In genomic region chr6:52171331-52171730, GRCm38 (mm10) we compare ENCODE assay signal across 10 mouse cellular contexts. TPM values are rescaled to one million over a fixed set of nuclear protein-coding genes. Genes with fewer than 3 reads are reported as not detected.
DNase-seq lines count a peak whose midpoint lies in the region; ATAC-seq and TF ChIP-seq lines count a peak whose summit lies in the region.
"Had no signal": no experiment of that assay in that cellular context is flagged by ENCODE, and none has a peak within 500 bp of the region (broad histone marks: within the 10 kb centered on the region; RNA-seq: fewer than 3 reads in every experiment).

No protein-coding gene starts in this region.

- DNase-seq in kidney, postnatal 25 days, result no peak
- DNase-seq in kidney, postnatal 14 days, result peak; percentile 29
- no peak for DNase-seq in layer of hippocampus, postnatal 10 days (ENCODE audit: low spot score in 2 of 2)
- no peak for DNase-seq in right cerebral cortex, adult 18-20 months
- no peak for DNase-seq in layer of hippocampus, postnatal 25 days (ENCODE audit: extremely low spot score in 1 of 2, low spot score in 1 of 2)

- H3K9ac ChIP-seq in kidney, embryonic 15.5 days, result 0 out of 2 replicates have a peak overlapping the region, but pooled peaks have one; percentile 45
- H3K9ac ChIP-seq in embryonic facial prominence, embryonic 12.5 days, result no peak overlapping the region

- H3K4me1 ChIP-seq in kidney, embryonic 15.5 days, result peaks cover 83% of the 10 kb centered on the region
- H3K4me1 ChIP-seq in embryonic facial prominence, embryonic 12.5 days, result peaks cover 7% of the 10 kb centered on the region; the same call in 1 of the 2 replicates
- peaks cover 10% of the 10 kb centered on the region; the same call in 1 of the 2 replicates for H3K4me1 ChIP-seq in small intestine, adult 2 months (ENCODE audit: control insufficient read depth, insufficient read depth, insufficient read length, low read length)

- ATAC-seq in kidney, embryonic 15.5 days (replicated peaks; ENCODE audit: low FRiP score), result no peak
- ATAC-seq in embryonic facial prominence, embryonic 12.5 days (ENCODE audit: insufficient number of reproducible peaks, insufficient read depth, low FRiP score, low TSS enrichment), result no peak

- H3K4me3 ChIP-seq in kidney, embryonic 15.5 days (replicated peaks), result no peak overlapping the region
- no peak overlapping the region for H3K4me3 ChIP-seq in embryonic facial prominence, embryonic 12.5 days
- H3K4me3 ChIP-seq in small intestine, adult 2 months (ENCODE audit: low read depth, low read length), result no peak overlapping the region

- peak overlapping the region; percentile 70; the same call in 1 of the 2 replicates for H3K4me2 ChIP-seq in kidney, embryonic 15.5 days
- H3K4me2 ChIP-seq in embryonic facial prominence, embryonic 12.5 days (replicated peaks), result no peak overlapping the region

- H3K36me3 ChIP-seq in kidney, embryonic 15.5 days, result 0 out of 2 replicates have a peak, but pooled peaks cover 4% of the 10 kb centered on the region
- H3K36me3 ChIP-seq in embryonic facial prominence, embryonic 12.5 days, result no peaks in the 10 kb centered on the region
- no peaks in the 10 kb centered on the region for H3K36me3 ChIP-seq in small intestine, adult 2 months (ENCODE audit: control insufficient read depth, insufficient read depth, low read length)

- no peak for TF ChIP-seq POLR2A in small intestine, adult 2 months (IDR thresholded peaks at IDR 0.05; ENCODE audit: low read depth, low read length)

- peak overlapping the region; percentile 97 for H3K27ac ChIP-seq in kidney, embryonic 15.5 days
- 0 out of 2 replicates have a peak overlapping the region, but pooled peaks have one; percentile 24 for H3K27ac ChIP-seq in embryonic facial prominence, embryonic 12.5 days
- peak overlapping the region; percentile 67 for H3K27ac ChIP-seq in small intestine, adult 2 months (ENCODE audit: insufficient read depth, low read depth, low read length)

- H3K9me3 ChIP-seq in kidney, embryonic 15.5 days (replicated peaks), result no peaks in the 10 kb centered on the region
- no peaks in the 10 kb centered on the region for H3K9me3 ChIP-seq in embryonic facial prominence, embryonic 12.5 days

- no peak for TF ChIP-seq CTCF in small intestine, adult 2 months (IDR thresholded peaks at IDR 0.05; ENCODE audit: extremely low read depth, insufficient read length, insufficient replicate concordance, low read depth, low read length)

- 12% methylated on average over 4 of the region's 4 CpGs for WGBS in kidney, embryonic 15.5 days
- WGBS in embryonic facial prominence, embryonic 12.5 days, result 6% methylated on average over 4 of the region's 4 CpGs
- WGBS in small intestine, adult 2 months, result 68% methylated on average over 4 of the region's 4 CpGs

- H3K27me3 ChIP-seq in kidney, embryonic 15.5 days, result no peaks in the 10 kb centered on the region
- peaks cover 89% of the 10 kb centered on the region for H3K27me3 ChIP-seq in embryonic facial prominence, embryonic 12.5 days
- peaks cover 39% of the 10 kb centered on the region for H3K27me3 ChIP-seq in small intestine, adult 2 months (ENCODE audit: control insufficient read depth, insufficient read depth, low read length)

RNA-seq across cellular contexts. Expression of gene 5730596B20Rik, which starts 6.0 kb away (rescaled TPM):
- polyA plus RNA-seq in kidney, embryonic 15.5 days (2015; fragmentation: Nextera tagmentation; extraction: Ambion mirVana), result 2.1 and 2.4 TPM in 2 replicates
- polyA plus RNA-seq in embryonic facial prominence, embryonic 12.5 days (2016; fragmentation: Nextera tagmentation; extraction: Ambion mirVana), result 0.17 and 0.35 TPM in 2 replicates
- 0.10 TPM in 1 of 2 replicates, not detected in the other for polyA plus RNA-seq in small intestine, adult 2 months (2012; rRNA removed)
- total RNA-seq in layer of hippocampus, postnatal 10 days (2021), result not detected
- total RNA-seq in layer of hippocampus, postnatal 25 days (2021), result not detected
- polyA plus RNA-seq: cortical plate, adult 2 months; testis, adult 2 months had no signal

RNA-seq across cellular contexts. Expression of gene Hoxa2, which starts 6.7 kb away (rescaled TPM):
- polyA plus RNA-seq in kidney, embryonic 15.5 days (2015; fragmentation: Nextera tagmentation; extraction: Ambion mirVana), result 2.2 and 3.6 TPM in 2 replicates
- polyA plus RNA-seq in embryonic facial prominence, embryonic 12.5 days (2016; fragmentation: Nextera tagmentation; extraction: Ambion mirVana), result 15.1 and 18.2 TPM in 2 replicates
- 0.83 and 1.0 TPM in 2 replicates for polyA plus RNA-seq in small intestine, adult 2 months (2012; rRNA removed)
- total RNA-seq in layer of hippocampus, postnatal 10 days (2021), result not detected
- total RNA-seq in layer of hippocampus, postnatal 25 days (2021), result not detected
- polyA plus RNA-seq: cortical plate, adult 2 months had no signal

RNA-seq across cellular contexts. Expression of gene Hoxa1, which starts 13.2 kb away (rescaled TPM):
- polyA plus RNA-seq in kidney, embryonic 15.5 days (2015; fragmentation: Nextera tagmentation; extraction: Ambion mirVana), result 0.64 and 0.81 TPM in 2 replicates
- 0.71 and 0.77 TPM in 2 replicates for polyA plus RNA-seq in embryonic facial prominence, embryonic 12.5 days (2016; fragmentation: Nextera tagmentation; extraction: Ambion mirVana)
- 0.11 and 0.28 TPM in 2 replicates for polyA plus RNA-seq in small intestine, adult 2 months (2012; rRNA removed)
- total RNA-seq in layer of hippocampus, postnatal 10 days (2021), result not detected
- total RNA-seq in layer of hippocampus, postnatal 25 days (2021), result not detected
- polyA plus RNA-seq: cortical plate, adult 2 months had no signal

RNA-seq across cellular contexts. Expression of gene Hoxa4, which starts 20.2 kb away (rescaled TPM):
- polyA plus RNA-seq in kidney, embryonic 15.5 days (2015; fragmentation: Nextera tagmentation; extraction: Ambion mirVana), result 1.5 and 1.8 TPM in 2 replicates
- 0.14 TPM in 1 of 2 replicates, not detected in the other for polyA plus RNA-seq in embryonic facial prominence, embryonic 12.5 days (2016; fragmentation: Nextera tagmentation; extraction: Ambion mirVana)
- polyA plus RNA-seq in small intestine, adult 2 months (2012; rRNA removed), result 2.3 and 2.4 TPM in 2 replicates
- total RNA-seq in layer of hippocampus, postnatal 10 days (2021), result not detected
- total RNA-seq in layer of hippocampus, postnatal 25 days (2021), result not detected
- polyA plus RNA-seq: cortical plate, adult 2 months had no signal

RNA-seq across cellular contexts. Expression of gene Hoxa5, which starts 33.1 kb away (rescaled TPM):
- 11.0 and 11.5 TPM in 2 replicates for polyA plus RNA-seq in kidney, embryonic 15.5 days (2015; fragmentation: Nextera tagmentation; extraction: Ambion mirVana)
- 0.33 and 0.34 TPM in 2 replicates for polyA plus RNA-seq in embryonic facial prominence, embryonic 12.5 days (2016; fragmentation: Nextera tagmentation; extraction: Ambion mirVana)
- 3.5 and 4.7 TPM in 2 replicates for polyA plus RNA-seq in small intestine, adult 2 months (2012; rRNA removed)
- total RNA-seq in layer of hippocampus, postnatal 10 days (2021), result not detected
- not detected for total RNA-seq in layer of hippocampus, postnatal 25 days (2021)
- polyA plus RNA-seq: cortical plate, adult 2 months had no signal

Comparison
In these comparisons a context has a peak if more than half of its experiments do, and no peak if none do; other contexts are left out.
1. H3K27ac ChIP-seq: peak in every context shown above with its lines; median percentile 97 in kidney, embryonic 15.5 days; 67 in small intestine, adult 2 months; 24 in embryonic facial prominence, embryonic 12.5 days.